In genomic region chr3:131190671-131191367, GRCm38 (mm10) we compare ENCODE assay signal across 20 mouse cellular contexts.
DNase-seq lines count a peak whose midpoint lies in the region; ATAC-seq and TF ChIP-seq lines count a peak whose summit lies in the region.
"Had no signal": no experiment of that assay in that cellular context is flagged by ENCODE, and none has a peak within 500 bp of the region (broad histone marks: within the 10 kb centered on the region; RNA-seq: fewer than 3 reads in every experiment).

No protein-coding gene starts in this region.

- ATAC-seq in megakaryocyte, adult 5-6 weeks (ENCODE audit: poor library complexity, severe bottlenecking): no peak
- peak; percentile 53; the same call in 1 of the 2 replicates for ATAC-seq in stomach, embryonic 14.5 days (ENCODE audit: insufficient number of reproducible peaks, insufficient read depth, low FRiP score, low read depth)
- ATAC-seq in stomach, postnatal 0 days (ENCODE audit: low FRiP score, low TSS enrichment): no peak
- ATAC-seq: forebrain, embryonic 15.5 days; inflammation-experienced regulatory T-cells, adult 6 months; Patski had no signal

- TF ChIP-seq CTCF in heart, adult 2 months (IDR thresholded peaks at IDR 0.05): no peak
- no peak for TF ChIP-seq CTCF in stomach, postnatal 0 days (IDR thresholded peaks at IDR 0.05; ENCODE audit: low read depth)

- H3K36me3 ChIP-seq in heart, adult 2 months (ENCODE audit: control insufficient read depth, insufficient read depth, low read length): no peaks in the 10 kb centered on the region
- no peaks in the 10 kb centered on the region for H3K36me3 ChIP-seq in megakaryocyte, embryonic 14.5 days (replicated peaks; ENCODE audit: low read length)
- H3K36me3 ChIP-seq in stomach, embryonic 14.5 days (ENCODE audit: control insufficient read depth, insufficient read depth, low read length): no peaks in the 10 kb centered on the region
- no peaks in the 10 kb centered on the region for H3K36me3 ChIP-seq in stomach, postnatal 0 days (ENCODE audit: control insufficient read depth, insufficient read depth, low read length)
- H3K36me3 ChIP-seq: forebrain, embryonic 15.5 days had no signal

- peak; percentile 86 for DNase-seq in heart, adult 11 months
- DNase-seq in heart, adult 2 months: no peak
- no peak for DNase-seq in stomach, postnatal 0 days (ENCODE audit: low spot score)
- DNase-seq in naive thymus-derived CD4-positive, alpha-beta T cell, adult 2 months (ENCODE audit: low read depth): peak; percentile 81
- DNase-seq in left cerebral cortex, postnatal 36 days (ENCODE audit: low spot score in 2 of 2): no peak
- DNase-seq: adrenal gland, adult 2 months; adrenal gland, postnatal 36 days; cerebellum, adult 2 months; cerebellum, postnatal 10 days; gastrocnemius, postnatal 10 days had no signal

- H3K79me2 ChIP-seq in heart, adult 2 months (replicated peaks; ENCODE audit: control insufficient read depth, insufficient read depth, low read length): no peaks in the 10 kb centered on the region

- H3K4me3 ChIP-seq in heart, adult 2 months: no peak overlapping the region
- H3K4me3 ChIP-seq in megakaryocyte, embryonic 14.5 days (replicated peaks): peak overlapping the region; percentile 47
- H3K4me3 ChIP-seq in stomach, embryonic 14.5 days (ENCODE audit: low read depth, low read length): no peak overlapping the region
- H3K4me3 ChIP-seq in stomach, postnatal 0 days (ENCODE audit: low read depth, low read length): no peak overlapping the region
- H3K4me3 ChIP-seq: embryonic facial prominence, embryonic 10.5 days; forebrain, embryonic 15.5 days; heart, embryonic 12.5 days; hindbrain, embryonic 10.5 days had no signal

- no peaks in the 10 kb centered on the region for H3K4me1 ChIP-seq in heart, adult 2 months (ENCODE audit: control insufficient read depth, insufficient read depth, low read length)
- no peaks in the 10 kb centered on the region for H3K4me1 ChIP-seq in megakaryocyte, embryonic 14.5 days
- H3K4me1 ChIP-seq in stomach, embryonic 14.5 days (ENCODE audit: control insufficient read depth, insufficient read depth, low read length): 0 out of 2 replicates have a peak, but pooled peaks cover 5% of the 10 kb centered on the region
- H3K4me1 ChIP-seq in stomach, postnatal 0 days (replicated peaks; ENCODE audit: control insufficient read depth, insufficient read depth): no peaks in the 10 kb centered on the region

- 86% methylated on average over 19 of the region's 19 CpGs for WGBS in heart, adult 2 months
- WGBS in stomach, embryonic 14.5 days: 75% methylated on average over 19 of the region's 19 CpGs
- WGBS in stomach, postnatal 0 days: 78% methylated on average over 19 of the region's 19 CpGs

- no peak overlapping the region for H3K9ac ChIP-seq in heart, adult 2 months (ENCODE audit: low read depth, low read length)
- H3K9ac ChIP-seq in stomach, embryonic 14.5 days (replicated peaks; ENCODE audit: low read depth, low read length): no peak overlapping the region
- H3K9ac ChIP-seq in stomach, postnatal 0 days (ENCODE audit: low read length): no peak overlapping the region
- H3K9ac ChIP-seq: forebrain, embryonic 15.5 days; heart, embryonic 12.5 days; hindbrain, embryonic 14.5 days had no signal

- no peak for TF ChIP-seq EP300 in heart, adult 2 months (IDR thresholded peaks at IDR 0.05; ENCODE audit: insufficient read depth, low read depth, low read length)
- no peak for TF ChIP-seq EP300 in stomach, postnatal 0 days (optimal IDR thresholded peaks at IDR 0.05)

- no peak overlapping the region for H3K27ac ChIP-seq in heart, adult 2 months
- H3K27ac ChIP-seq in stomach, embryonic 14.5 days (ENCODE audit: low read length): no peak overlapping the region
- H3K27ac ChIP-seq in stomach, postnatal 0 days (replicated peaks): no peak overlapping the region
- H3K27ac ChIP-seq: forebrain, embryonic 15.5 days; hindbrain, embryonic 10.5 days; hindbrain, embryonic 14.5 days had no signal

- intact Hi-C loops in heart, adult 2 months (cut with DNase I): no loop called here
- intact Hi-C loops in left cerebral cortex, postnatal 36 days (cut with DNase I): no loop called here

- no peak for TF ChIP-seq POLR2A in heart, adult 2 months (IDR thresholded peaks at IDR 0.05; ENCODE audit: insufficient read depth, low read depth, low read length)

- H3K4me2 ChIP-seq in stomach, embryonic 14.5 days (replicated peaks; ENCODE audit: low read depth, low read length): peak overlapping the region; percentile 11; the same call in 1 of the 2 replicates
- no peak overlapping the region for H3K4me2 ChIP-seq in stomach, postnatal 0 days (replicated peaks; ENCODE audit: low read depth)
- H3K4me2 ChIP-seq: forebrain, embryonic 15.5 days; hindbrain, embryonic 14.5 days had no signal

- no peaks in the 10 kb centered on the region; the same call in 1 of the 2 replicates for H3K9me3 ChIP-seq in megakaryocyte, embryonic 14.5 days
- H3K9me3 ChIP-seq in stomach, embryonic 14.5 days (ENCODE audit: control insufficient read depth, low read depth, low read length): no peaks in the 10 kb centered on the region
- no peaks in the 10 kb centered on the region for H3K9me3 ChIP-seq in stomach, postnatal 0 days (ENCODE audit: control insufficient read depth, low read length)
- H3K9me3 ChIP-seq: embryonic facial prominence, embryonic 10.5 days; forebrain, embryonic 15.5 days; heart, embryonic 12.5 days; hindbrain, embryonic 10.5 days had no signal

- H3K27me3 ChIP-seq in heart, adult 2 months (ENCODE audit: control insufficient read depth, insufficient read depth, low read length): no peaks in the 10 kb centered on the region
- H3K27me3 ChIP-seq in megakaryocyte, embryonic 14.5 days (replicated peaks): peaks cover 68% of the 10 kb centered on the region
- no peaks in the 10 kb centered on the region for H3K27me3 ChIP-seq in stomach, embryonic 14.5 days (ENCODE audit: control insufficient read depth, insufficient read depth, low read length)
- H3K27me3 ChIP-seq in stomach, postnatal 0 days (ENCODE audit: control insufficient read depth, insufficient read depth, low read length): no peaks in the 10 kb centered on the region
- H3K27me3 ChIP-seq: forebrain, embryonic 15.5 days; heart, embryonic 12.5 days; Patski had no signal

Comparison
In these comparisons a context has a peak if more than half of its experiments do, and no peak if none do; other contexts are left out.
1. DNase-seq: peak in heart, adult 11 months (single experiment) and naive thymus-derived CD4-positive, alpha-beta T cell, adult 2 months (single experiment); none in heart, adult 2 months (0 of 2), stomach, postnatal 0 days (single experiment) and left cerebral cortex, postnatal 36 days (0 of 2).